Mouse (Mus musculus) right cerebral cortex, postnatal 10 days (tissue): ENCODE data around the gene Gm10447.
A peak's percentile ranks its signal among the peaks of the same experiment; 100 is the strongest.

Experiments
- DNase-seq, 2 experiments: peaks; one replicate each; pipeline ENCODE4 v3.0.0; 2021; ENCODE audit warnings: low spot score in 2 of 2

Gm10447 gene

DNA sequence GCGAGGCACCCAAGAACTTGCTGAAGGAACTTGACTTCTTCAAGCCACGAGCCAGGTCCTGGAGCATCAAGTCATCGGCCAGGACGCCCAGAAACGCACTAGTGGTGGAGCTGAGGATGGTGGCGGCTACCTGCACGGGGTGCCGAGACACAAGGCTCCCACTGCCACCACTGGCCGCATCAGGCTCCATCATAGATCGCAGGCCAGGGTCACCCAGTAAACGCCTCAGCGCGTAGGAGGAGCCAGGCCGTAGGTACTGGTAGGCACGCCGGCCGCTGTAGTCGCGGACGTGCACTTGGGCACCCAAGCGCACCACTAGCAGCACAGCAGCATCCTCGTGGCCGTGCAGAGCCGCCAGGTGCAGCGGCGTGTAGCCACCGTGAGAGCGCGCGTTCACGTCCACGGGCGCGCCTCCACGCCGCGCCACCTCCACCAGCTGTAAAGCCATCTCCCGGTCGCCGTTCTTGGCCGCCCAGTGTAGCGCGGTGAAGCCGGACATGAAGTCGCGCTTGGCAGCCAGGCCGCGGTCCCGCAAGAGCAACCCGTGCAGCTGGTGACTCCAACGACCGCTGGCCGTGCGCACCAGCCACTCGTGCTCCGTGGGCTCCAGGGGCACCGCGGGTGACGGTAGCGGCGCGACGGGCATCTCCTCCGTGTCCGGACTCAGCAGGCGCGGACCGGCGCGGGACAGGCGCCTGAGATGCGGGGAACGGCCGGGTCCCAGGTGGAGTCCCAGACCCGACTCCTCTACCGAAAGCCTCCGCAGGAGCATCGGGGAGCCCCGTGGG is 21.7 kb upstream of the Gm10447 start:
- peak in 1 of 2 experiments; percentile 52 for DNase-seq

DNA sequence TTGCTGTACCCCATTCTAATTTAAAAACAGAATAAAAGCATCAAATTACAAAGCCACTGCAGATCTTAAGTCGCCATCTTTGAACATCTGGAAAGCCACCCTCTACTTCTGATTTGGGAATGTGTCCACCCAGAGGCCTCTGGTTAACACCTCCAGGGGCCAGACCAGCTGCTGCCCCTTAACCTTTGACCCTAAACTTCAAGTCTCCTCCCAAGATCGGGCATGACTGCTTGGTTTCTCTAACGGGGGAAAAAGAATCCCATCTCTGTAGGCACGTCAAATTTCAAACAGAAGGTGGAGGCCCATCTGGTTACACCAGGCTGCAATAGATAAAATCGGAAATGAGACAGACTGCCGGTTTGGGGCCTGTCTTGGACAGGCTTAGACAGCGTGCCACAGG is 20.9 kb upstream of the Gm10447 start:
- no peak for DNase-seq

DNA sequence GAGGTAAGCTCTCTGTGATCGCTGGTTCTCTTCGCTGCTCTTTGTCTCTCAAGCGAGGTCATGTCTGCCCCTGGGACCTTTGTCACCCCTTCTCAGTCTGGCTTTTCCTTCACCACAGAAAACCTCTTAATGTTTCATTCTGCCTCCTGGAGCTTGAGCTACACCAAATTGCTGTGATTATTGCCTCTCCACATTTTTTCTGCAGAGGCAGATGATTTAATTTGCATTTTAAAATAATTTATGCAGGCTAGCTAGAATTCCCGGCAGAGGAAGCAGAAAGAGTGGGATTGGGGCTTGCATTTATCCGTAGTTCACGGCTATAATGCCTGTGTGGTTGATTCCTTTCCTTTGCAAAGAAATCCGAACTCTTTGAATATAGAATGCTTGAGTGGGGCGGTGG is 18.7 kb upstream of the Gm10447 start:
- no peak for DNase-seq

DNA sequence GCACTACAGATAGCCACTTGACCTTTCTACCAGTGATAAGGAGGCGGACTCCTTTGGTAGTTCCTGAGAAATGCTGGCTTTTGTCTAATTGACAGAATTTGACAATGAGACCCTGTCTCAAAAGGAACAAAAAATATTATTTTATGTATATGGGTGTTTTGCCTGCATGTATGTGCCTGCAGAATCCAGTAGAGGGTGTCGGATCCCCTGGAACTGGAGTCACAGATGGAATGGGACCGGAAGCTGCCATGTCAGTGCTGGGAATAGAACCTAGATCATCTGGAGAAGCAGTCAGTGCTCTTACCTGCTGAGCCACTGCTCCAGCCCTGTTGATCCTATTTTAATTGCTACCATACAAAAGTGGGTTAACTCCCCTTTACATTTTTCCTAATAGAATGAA is 15.8 kb upstream of the Gm10447 start:
- DNase-seq = no peak

DNA sequence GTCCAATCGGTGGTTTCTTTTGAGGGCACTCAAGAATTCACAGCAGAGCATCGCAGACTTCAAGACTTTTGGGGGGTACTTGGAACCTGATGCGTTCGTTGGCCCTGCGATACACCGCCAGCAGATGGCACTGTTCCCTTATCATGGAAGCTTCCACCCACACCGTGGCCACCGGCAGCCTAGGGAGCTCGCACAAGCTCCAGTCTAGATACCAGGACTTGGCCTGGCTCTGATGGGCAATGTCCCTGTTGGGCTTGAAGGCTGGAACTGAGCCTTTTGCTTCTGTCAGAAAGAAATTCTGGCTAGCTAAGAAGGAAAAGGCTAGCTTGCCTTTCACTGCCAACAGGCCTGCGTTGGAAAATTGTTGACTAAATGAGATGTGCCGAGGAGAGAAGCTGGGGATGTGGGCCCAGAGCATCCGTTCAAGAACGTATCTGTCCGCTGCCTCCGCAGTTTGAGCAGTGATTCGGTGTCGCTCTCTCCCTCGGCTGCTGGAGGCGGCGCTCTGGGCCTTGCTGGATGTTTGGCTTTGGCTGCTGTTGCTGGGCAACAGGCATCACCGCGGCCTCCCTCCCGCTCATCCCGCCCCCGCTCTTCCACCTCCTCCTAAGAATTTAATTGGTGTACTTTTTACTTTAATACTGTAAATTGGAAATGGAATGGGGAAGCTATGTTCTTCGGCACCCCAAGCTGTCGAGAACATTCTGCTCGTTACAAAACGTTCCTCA is 13.2 kb upstream of the Gm10447 start, which contains the start of gene Gm9837:
Gene Gm9837 (minus strand): TSS at position 512 of the 728 bp plus-strand sequence.
- peak; percentile 94 to 96 for DNase-seq

DNA sequence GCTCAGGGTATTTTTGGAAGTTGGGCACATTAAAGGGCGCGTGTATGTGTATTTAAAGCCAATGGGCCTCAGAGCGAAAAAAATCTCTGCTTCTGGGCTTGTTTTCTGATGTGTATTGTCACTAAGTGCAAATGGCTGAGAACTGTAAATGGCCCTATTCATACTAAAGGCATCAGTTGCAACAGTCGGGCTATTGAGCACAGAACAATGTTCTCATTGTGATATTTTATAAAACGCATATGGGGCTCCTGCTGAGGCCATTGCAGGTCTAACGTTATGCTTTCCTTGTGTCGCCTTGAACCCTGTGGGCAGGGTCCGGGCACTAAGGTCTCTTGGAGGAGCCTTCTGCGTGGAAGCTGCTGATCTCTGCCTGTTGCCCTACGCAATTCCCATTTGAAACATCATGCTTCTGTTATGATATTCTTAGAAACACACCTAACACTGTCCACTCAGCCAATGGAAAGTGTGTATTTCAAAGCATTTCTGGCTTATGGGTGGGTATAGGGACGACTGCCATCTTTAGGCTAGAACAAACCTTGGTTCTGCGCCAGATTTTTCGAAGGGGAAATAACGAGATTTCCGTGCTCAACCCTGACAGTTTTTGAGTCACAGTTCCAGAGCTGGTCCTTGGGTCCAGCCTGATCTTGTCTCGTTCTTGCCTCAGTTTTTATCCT is 12.5 kb upstream of the Gm10447 start:
- DNase-seq = no peak

DNA sequence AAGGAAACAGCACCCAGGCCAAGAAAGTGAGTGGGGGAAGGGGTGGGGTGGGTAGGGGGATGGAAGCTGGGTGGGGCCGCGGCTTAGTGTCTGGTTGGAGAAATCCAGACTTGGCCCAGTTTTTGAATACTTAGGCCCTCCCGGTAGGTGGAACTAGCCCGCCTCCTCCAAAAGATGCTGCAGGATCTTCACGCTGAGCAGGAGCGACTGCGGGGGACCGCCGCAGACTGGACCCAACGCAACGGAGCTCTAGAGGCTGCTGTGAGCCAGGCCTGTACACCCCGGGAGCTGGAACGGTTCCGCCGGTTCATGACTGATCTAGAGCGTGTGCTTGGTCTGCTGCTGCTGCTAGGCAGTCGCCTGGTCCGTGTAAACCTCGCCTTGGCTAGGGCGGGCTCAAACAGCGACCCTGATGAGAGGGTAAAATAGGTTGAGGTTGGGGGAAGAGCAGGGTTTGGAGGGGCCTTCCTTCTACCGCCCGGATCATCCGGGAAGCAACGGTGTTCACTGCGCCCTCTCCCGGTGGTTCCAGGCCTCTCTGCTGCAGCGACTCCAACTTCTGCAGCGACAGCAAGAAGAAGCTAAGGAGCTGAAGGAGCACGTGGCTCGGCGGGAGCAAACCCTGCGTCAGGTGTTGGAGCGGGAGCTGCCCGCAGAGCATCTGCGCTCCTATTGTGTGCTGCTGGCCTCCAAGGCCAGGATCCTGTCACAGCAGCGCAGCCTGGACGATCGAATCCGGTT is 9.5 kb upstream of the Gm10447 start:
- peak; percentile 90 to 92 for DNase-seq

DNA sequence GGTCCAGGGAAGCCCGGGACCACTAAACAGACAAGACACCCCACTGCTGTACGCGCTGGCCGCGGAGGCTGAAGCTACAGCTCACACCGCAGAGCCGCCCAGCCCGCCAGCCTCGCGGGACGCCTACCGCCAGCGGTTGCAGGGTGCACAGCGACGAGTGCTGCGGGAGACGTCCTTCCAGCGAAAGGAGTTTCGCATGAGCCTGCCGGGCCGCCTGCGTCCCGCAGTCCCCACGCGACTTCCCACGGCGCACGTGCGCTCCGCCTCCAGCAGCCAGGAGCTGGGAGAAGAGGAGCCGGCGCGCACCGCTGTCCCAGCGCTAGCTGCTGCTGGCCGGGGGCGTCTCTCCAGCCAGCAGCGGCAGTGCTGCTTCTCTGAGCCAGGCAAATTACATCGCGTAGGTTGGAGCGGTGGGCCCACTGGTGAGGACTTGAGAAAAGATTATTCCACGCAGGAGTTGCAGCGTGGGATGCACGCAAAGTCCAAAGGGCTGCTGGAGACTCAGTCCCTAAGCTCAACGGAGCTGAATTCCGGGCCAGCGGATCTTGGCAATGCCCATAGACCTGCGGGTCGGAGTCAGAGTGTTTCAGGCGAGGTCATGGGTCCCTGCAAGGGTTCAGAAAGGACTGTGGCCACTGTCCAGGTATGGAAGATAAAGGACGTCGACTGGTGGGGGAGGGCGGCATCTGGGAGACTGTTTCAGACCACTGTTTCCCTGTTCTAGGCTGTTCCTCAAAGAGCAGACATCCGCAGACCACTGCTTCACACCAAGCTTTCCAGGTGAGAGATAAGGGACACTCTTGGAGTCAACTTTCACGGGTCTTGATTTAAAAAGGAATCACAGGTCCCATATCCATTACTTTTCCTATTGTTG is 6.9 kb upstream of the Gm10447 start:
- peak; percentile 53 to 61 for DNase-seq

DNA sequence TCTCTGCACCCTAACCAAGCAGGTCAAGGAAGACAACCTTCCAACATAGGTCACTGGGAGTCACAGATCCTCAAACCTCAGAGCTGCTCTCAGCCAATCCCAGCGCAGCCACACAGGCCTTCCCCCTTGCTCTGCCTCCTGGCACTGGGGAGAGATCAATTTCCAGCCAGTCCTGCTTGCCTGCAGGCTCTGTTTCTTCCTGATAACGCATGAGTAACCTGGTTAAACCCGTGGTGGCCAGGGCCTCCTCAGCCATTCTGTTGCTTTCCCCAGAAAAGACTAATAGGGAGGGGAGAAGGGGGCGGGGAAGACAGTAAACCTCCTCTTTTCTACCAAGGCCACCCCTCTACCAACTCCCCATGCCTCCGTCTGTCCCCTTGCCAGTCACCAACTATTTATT is 4.8 kb upstream of the Gm10447 start:
- no peak for DNase-seq

DNA sequence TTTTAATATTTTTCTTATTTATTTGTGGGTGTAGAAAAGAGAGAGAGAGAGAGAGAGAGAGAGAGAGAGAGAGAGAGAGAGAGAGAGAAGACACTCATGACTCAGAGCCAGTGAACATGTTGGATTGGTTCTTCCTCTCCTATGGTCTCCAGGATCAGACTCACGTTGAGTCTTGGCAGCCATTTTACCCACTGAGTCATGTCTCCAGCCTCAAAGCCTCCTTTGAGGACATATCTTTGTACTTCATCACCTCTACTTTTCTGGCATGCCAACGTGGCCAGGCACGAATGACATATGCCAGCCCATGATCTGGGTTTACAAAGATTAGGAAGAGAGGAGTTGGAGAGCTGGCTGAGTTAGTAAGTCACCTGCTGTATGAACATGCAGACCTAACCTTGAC is 3.3 kb upstream of the Gm10447 start:
- DNase-seq = no peak

DNA sequence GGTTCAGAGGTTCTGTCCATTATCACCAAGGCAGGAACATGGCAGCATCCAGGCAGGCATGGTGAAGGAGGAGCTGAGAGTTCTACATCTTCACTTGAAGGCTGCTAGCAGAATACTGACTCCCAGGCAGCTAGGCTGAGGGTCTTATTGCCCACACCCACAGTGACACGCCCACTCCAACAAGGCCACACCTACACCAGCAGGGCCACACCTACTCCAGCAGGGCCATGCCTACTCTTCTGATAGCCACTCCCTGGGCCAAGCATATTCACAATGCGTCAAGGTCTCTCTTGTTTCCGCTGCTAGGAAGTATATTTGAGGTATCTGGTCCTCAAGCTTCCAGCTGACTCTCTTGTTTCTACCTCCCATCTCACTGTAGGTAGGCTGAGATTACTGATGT is 2.1 kb upstream of the Gm10447 start:
- DNase-seq = no peak

DNA sequence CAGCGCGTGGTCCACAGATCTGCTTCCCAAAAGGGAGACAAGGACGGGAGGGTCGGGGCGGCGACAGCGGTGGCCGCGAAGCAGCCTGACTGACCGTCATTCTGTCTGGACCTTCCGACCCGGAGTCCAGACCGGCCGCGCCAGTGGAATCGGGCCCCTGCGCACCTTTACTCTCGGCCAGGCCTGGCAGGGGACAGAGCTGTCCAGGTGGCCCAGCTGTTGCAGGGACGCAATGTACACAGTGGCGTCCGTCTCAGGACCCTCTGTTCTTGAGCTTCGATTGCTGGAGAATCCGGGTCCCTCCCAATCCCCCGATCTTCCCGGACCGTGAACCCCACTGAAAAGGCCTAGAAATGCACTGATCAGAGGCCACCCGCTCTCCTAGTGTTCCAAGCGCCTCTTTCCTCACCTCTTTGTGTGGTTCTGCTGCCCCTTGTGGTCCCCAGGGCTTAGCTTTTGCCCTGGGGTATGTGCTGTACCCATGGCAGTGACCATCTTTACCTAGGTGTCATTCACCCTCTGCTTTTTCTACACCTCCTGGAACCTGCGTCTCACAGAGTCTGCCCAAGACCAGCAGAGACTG is 553 bp upstream of the Gm10447 start:
- DNase-seq = no peak

DNA sequence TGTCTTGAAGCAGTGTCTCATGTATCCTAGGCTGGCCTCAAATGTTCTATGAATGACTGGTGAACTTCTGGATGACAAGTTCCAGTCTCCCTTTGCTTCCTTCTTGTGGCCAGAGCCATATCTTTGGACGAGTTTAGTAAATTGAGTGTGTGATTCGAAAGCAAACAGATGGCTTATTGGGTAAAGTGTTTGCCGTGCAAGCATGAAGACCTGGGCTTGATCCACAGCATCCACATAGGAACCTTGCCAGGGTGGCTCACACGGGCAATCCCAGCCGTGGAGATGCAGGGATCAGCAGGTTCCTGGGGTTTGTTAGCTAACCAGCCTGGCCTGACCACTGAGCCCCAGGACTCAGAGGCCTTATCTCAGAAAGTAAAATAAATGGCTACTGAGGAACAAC is 3.9 kb downstream of the Gm10447 start:
- no peak for DNase-seq

DNA sequence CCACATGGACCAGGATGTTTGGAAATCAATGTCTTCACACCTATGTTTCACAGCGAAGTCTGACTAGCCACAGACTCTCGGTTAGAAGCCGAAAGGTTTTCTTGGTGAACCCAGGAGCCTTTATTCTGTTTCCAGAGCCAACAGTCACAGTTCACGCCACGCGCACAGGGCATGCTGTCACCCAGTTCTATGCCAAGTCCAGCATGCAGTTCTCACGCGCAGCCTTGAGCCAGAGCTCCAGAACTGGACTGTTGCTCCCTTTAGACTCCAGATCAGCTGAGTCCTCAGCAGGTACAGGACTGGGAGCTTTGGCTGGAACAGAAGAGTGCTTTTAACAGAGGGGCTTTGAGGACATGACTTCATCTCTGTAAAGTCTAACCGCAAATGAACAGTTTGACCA is 4.5 kb downstream of the Gm10447 start:
- DNase-seq = no peak

DNA sequence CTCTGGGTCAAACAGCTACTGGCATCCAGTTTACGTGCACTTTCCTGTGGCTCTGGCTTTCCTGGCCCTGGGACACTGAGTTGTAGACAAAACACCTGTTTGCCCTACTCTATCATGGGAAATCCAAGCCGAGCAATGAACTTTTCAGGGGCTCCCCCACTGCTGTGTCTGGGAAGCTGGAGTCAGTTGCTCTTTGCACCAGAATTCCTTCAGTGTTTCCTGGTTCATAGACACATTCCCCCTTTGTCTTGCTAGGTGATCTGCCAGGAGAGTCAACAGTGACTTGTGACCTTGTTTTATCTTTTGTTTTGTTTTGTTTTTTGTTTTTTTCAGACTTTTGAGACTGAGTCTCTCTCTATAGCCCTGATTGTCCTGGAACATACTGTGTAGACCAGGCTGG is 5.5 kb downstream of the Gm10447 start:
- no peak for DNase-seq

DNA sequence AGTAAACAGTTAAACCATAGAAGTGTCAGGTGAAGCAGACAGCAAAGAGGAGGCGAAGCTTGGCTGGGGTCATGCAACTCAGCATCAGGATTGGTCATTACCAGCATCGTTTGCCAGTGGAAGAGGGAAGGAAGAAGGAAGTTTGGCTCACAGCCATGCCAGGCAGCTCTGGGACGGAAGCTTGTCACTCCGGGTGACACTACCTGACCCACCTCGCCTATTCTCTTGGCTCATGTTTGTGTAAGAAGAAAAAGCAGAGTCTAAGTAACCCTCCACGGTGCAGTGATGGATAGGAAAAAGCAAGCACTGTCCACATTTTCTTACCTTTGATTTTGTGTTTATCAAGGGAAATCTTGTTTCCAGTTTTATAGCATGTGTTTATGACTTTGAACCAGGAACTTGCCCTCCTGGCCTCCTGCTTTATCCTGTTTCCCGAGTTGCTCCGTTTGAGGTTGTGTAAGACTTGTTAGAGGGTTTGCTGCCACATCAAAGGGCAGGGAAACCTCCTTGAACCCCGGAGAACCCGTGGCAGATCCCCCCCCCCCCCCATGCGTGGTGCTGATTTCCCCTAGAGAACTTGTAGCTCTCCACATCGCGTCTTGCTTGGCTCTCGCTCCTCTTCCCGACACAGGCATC is 6.7 kb downstream of the Gm10447 start:
- no peak for DNase-seq

DNA sequence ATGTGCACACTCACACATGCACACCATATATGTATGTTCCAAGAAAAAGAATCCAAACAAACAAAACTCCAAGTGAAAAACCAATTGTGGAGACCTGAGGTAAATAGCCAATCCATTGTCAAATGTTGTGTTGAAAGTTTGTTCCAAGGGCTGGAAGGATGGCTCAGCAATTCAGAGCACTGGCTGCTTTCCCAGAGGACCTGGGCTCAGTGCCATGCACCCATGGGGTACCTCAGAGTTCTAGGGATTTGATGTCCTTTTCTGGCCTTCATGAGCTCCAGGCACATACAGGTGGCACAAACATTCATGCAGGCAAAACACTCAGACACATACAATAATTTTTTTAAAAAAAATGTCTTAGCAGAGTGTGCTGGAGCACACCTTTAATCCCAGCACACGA is 8.4 kb downstream of the Gm10447 start:
- no peak for DNase-seq

DNA sequence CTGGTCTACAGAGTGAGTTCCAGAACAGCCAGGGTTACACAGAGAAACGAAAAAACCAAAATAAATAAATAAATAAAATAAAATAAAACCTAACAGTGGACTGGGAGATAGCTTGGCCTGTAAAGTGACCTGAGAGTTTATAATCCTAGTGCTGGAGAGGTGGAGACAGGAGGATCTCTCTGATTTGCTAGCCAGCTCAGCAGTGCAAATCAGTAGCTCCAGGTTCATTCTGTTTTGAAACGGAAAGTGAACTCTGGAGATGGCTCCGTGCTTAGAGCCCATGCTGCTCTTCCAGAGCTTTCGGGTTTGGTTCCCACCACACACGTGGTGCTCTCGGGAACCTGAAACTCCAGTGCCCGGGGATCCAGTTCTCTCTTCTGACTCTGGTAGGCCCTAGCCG is 8.9 kb downstream of the Gm10447 start:
- no peak for DNase-seq

DNA sequence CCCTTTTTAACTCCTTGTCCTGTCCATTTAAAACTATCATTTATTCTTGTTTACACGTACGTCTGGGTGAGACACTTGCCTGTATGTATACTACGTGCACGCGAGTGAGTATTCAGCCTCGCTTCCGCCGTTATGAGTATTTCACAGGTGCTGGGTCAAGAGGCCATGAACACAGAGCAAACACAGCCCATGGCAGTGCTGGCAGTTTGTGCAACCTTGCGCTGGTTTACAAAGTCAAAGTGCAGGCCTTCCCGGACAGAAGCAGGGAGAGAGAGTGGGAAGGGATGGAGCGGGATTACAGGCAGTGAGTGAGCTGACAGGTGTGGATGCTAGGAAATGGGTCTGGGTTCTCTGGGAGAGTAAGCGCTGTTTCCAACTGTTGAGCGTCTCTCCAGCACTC is 10.7 kb downstream of the Gm10447 start:
- DNase-seq = no peak

DNA sequence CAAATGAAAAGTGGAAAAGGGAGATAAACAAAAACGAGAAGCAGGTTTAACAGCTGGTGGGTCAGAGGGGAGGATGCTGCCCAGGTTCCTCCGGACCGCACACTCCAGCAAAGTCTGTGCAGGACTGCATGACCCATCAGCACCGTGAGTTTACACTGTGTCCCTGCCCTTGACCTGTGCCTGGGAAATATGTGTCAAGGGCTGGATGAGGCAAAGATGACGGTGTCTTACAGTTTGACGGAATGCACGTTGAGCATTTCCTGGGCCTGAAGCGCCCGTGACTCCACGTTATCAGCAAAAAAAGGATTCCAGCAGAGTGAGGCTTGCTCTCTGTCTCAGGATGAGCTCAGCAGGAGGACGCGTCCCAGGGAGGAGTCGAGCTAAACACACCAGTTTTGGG is 11.3 kb downstream of the Gm10447 start:
- DNase-seq = no peak
